Mouse (Mus musculus) lung, postnatal 0 days (tissue): ENCODE data around the gene Spc24. TPM values are rescaled to one million over a fixed set of nuclear protein-coding genes. Genes with fewer than 3 reads are reported as not detected.

Experiments used
- ATAC-seq: fragments of 200-750 bp; cut with Nextera tagmentation; 2 replicates; pipeline ENCODE4 v1.8.0; 2017; ENCODE audit warnings: moderate library complexity
- DNase-seq: peaks from one replicate; pipeline ENCODE4 v3.0.0-alpha.2; 2016; ENCODE audit warnings: low spot score
- H3K27ac ChIP-seq: fragments of 300-500 bp; sonication (generic); 2 replicates; pipeline ENCODE4 v1.5.1; 2014; ENCODE audit warnings: antibody characterized with exemption, mild to moderate bottlenecking, low read length, mixed read lengths
- H3K27me3 ChIP-seq: fragments of 300-500 bp; sonication (generic); replicated peaks from 2 replicates; pipeline ENCODE4 v1.6.1; 2014; ENCODE audit warnings: low read length, mixed read lengths; ENCODE audit not compliant: insufficient read depth
- H3K36me3 ChIP-seq: fragments of 300-500 bp; sonication (generic); 2 replicates; pipeline ENCODE4 v1.6.1; 2014; ENCODE audit warnings: low read length, mixed read lengths; ENCODE audit not compliant: insufficient read depth
- H3K4me1 ChIP-seq: fragments of 300-500 bp; sonication (generic); 2 replicates; pipeline ENCODE4 v1.6.1; 2014; ENCODE audit warnings: antibody characterized with exemption, low read depth, low read length, mixed read lengths; ENCODE audit not compliant: insufficient read depth
- H3K4me2 ChIP-seq: fragments of 300-500 bp; sonication (generic); replicated peaks from 2 replicates; pipeline ENCODE4 v1.6.1; 2014; ENCODE audit warnings: low read depth, mild to moderate bottlenecking, low read length, moderate library complexity, mixed read lengths
- H3K4me3 ChIP-seq: fragments of 300-500 bp; sonication (generic); 2 replicates; pipeline ENCODE4 v1.5.1; 2014; ENCODE audit warnings: low read depth, low read length
- H3K9ac ChIP-seq: fragments of 300-500 bp; sonication (generic); replicated peaks from 2 replicates; pipeline ENCODE4 v1.6.1; 2014; ENCODE audit warnings: low read depth, mild to moderate bottlenecking
- H3K9me3 ChIP-seq: fragments of 300-500 bp; sonication (generic); 2 replicates; pipeline ENCODE4 v1.6.1; 2016; ENCODE audit warnings: low read length, mixed read lengths
- CTCF ChIP-seq: IDR thresholded peaks from 2 replicates; pipeline ENCODE4 v1.5.1; 2016; ENCODE audit warnings: antibody characterized with exemption, mild to moderate bottlenecking
- EP300 ChIP-seq: IDR thresholded peaks from 2 replicates; pipeline ENCODE4 v1.6.1; 2016; ENCODE audit warnings: antibody characterized with exemption, mild to moderate bottlenecking, control low read depth
- WGBS: fragments of 180-500 bp; shearing (Covaris S2); extraction: QIAGEN DNeasy Blood & Tissue Kit; methylation state at CpG from one replicate; pipeline ENCODE4 v1.1.7; 2014; 5-methylcytosine and 5-hydroxymethylcytosine counted together
- polyA plus RNA-seq: library from polyadenylated mRNA; unstranded; fragments of >200 nt; fragmentation: Nextera tagmentation; extraction: Ambion mirVana; gene quantifications from 2 replicates; pipeline ENCODE4 v1.2.1, GENCODE M21; 2015

The Spc24 gene
- polyA plus RNA-seq, 1 experiment from 2014 or later, result 15.7 TPM

- Histone ChIP-seq H3K9ac (no peak overlapping the region), H3K36me3 (no peaks in the 10 kb centered on the region), H3K4me2 (no peak overlapping the region), H3K4me3 (no peak overlapping the region), H3K9me3 (no peaks in the 10 kb centered on the region), H3K27me3 (no peaks in the 10 kb centered on the region), H3K27ac (no peak overlapping the region), H3K4me1 (peaks cover 11% of the 10 kb centered on the region; the same call in 1 of the 2 replicates)
- 75% methylated on average over 7 of the region's 7 CpGs for WGBS
- TF ChIP-seq CTCF (no peak), EP300 (no peak)
- no peak for DNase-seq
- ATAC-seq, result no peak
These were observed 41.0 kb upstream of the Spc24 start for GRCm38 (mm10) chr9:21801121-21801520.

DNA sequence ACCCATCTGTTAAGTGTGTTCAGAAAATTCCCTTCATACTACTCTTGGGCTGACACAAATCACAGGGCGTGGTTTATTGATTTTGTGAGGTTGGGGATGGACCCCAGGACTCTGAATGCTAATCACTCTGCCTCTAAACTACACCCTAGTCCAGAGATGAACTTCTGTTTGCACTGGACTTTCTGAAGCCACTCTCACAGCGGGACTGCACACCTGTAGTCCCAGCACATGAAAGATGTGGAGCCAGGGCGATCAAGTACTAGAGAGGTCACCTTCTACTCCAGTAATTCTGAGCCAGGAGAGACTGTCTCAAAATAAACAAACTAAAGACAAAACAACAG is 38.9 kb upstream of the Spc24 start:
- H3K4me2 ChIP-seq, result peak overlapping the region; percentile 63
- 33% methylated on average over 3 of the region's 3 CpGs for WGBS
- no peaks in the 10 kb centered on the region for H3K27me3 ChIP-seq
- peak overlapping the region; percentile 91 for H3K27ac ChIP-seq
- no peak for DNase-seq
- TF ChIP-seq EP300, result no peak
- TF ChIP-seq CTCF, result no peak
- H3K4me3 ChIP-seq, result peak overlapping the region; percentile 76; the same call in 1 of the 2 replicates
- peaks cover 16% of the 10 kb centered on the region for H3K4me1 ChIP-seq
- H3K9ac ChIP-seq, result peak overlapping the region; percentile 90; the same call in 1 of the 2 replicates
- no peaks in the 10 kb centered on the region for H3K9me3 ChIP-seq
- no peak for ATAC-seq
- peaks cover 13% of the 10 kb centered on the region; the same call in 1 of the 2 replicates for H3K36me3 ChIP-seq

- H3K36me3 ChIP-seq, result peaks cover 13% of the 10 kb centered on the region; the same call in 1 of the 2 replicates
- ATAC-seq (peak; percentile 87), DNase-seq (peak; percentile 91)
- H3K9ac ChIP-seq, result peak within 1 kb of the TSS; percentile 90
- peaks cover 16% of the 10 kb centered on the region for H3K4me1 ChIP-seq
- H3K9me3 ChIP-seq, result no peaks in the 10 kb centered on the region
- under 1% methylated on average over 35 of the region's 52 CpGs for WGBS
- H3K27me3 ChIP-seq, result no peaks in the 10 kb centered on the region
- peak within 1 kb of the TSS; percentile 76 for H3K4me3 ChIP-seq
- peak within 1 kb of the TSS; percentile 91 for H3K27ac ChIP-seq
- TF ChIP-seq CTCF, result no peak
- no peak for TF ChIP-seq EP300
- peak within 1 kb of the TSS; percentile 63 for H3K4me2 ChIP-seq
These were observed 38.4 kb upstream of the Spc24 start, which contains the start of gene Kank2 for GRCm38 (mm10) chr9:21798345-21799009. Gene Kank2, minus strand, starts transcription at chr9:21798744.

GRCm38 (mm10) chr9:21797921-21798344 is 37.8 kb upstream of the Spc24 start:
- H3K4me2 ChIP-seq, result peak overlapping the region; percentile 63
- WGBS, result 2% methylated on average over 15 of the region's 26 CpGs
- H3K4me3 ChIP-seq, result peak overlapping the region; percentile 76
- H3K27me3 ChIP-seq, result no peaks in the 10 kb centered on the region
- ATAC-seq (peak; percentile 70), DNase-seq (peak; percentile 77)
- H3K4me1 ChIP-seq, result peaks cover 19% of the 10 kb centered on the region
- no peaks in the 10 kb centered on the region for H3K9me3 ChIP-seq
- H3K9ac ChIP-seq, result peak overlapping the region; percentile 90
- H3K27ac ChIP-seq, result peak overlapping the region; percentile 91
- TF ChIP-seq EP300 (no peak), CTCF (no peak)
- H3K36me3 ChIP-seq, result peaks cover 13% of the 10 kb centered on the region; the same call in 1 of the 2 replicates

DNA sequence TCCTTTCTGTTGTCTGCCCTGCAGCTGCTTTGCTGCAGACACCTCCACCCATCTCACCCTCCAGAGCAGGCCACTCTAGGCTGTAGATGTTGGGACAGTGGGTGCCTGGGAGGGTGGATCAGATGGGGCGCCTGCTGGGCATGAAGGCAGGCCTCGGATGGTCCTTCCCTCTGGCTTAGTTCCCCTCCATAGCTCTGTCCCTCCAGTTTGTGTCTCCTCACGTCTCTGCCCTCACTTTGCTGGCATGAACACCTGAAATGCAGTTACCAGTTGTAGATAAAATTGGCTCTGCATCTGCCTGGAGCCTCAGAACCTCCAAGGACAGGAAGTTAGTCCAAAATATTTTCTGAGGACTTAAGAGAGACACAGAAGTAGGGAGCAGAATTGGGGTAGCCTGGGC is 36.8 kb upstream of the Spc24 start:
- no peaks in the 10 kb centered on the region for H3K9me3 ChIP-seq
- ATAC-seq (no peak), DNase-seq (no peak)
- H3K4me2 ChIP-seq, result peak overlapping the region; percentile 63
- peak overlapping the region; percentile 76; the same call in 1 of the 2 replicates for H3K4me3 ChIP-seq
- 23% methylated on average over 3 of the region's 3 CpGs for WGBS
- H3K36me3 ChIP-seq, result peaks cover 16% of the 10 kb centered on the region; the same call in 1 of the 2 replicates
- TF ChIP-seq CTCF (no peak), EP300 (no peak)
- H3K9ac ChIP-seq, result peak overlapping the region; percentile 27; the same call in 1 of the 2 replicates
- peaks cover 26% of the 10 kb centered on the region for H3K4me1 ChIP-seq
- H3K27ac ChIP-seq, result peak overlapping the region; percentile 91
- no peaks in the 10 kb centered on the region for H3K27me3 ChIP-seq

GRCm38 (mm10) chr9:21796259-21796658 is 36.2 kb upstream of the Spc24 start:
- DNase-seq, result no peak
- Histone ChIP-seq H3K4me1 (peaks cover 33% of the 10 kb centered on the region), H3K9ac (peak overlapping the region; percentile 27; the same call in 1 of the 2 replicates), H3K4me2 (peak overlapping the region; percentile 63), H3K4me3 (peak overlapping the region; percentile 16; the same call in 1 of the 2 replicates), H3K27me3 (no peaks in the 10 kb centered on the region), H3K27ac (peak overlapping the region; percentile 54), H3K9me3 (no peaks in the 10 kb centered on the region), H3K36me3 (peaks cover 16% of the 10 kb centered on the region; the same call in 1 of the 2 replicates)
- 16% methylated on average over 3 of the region's 3 CpGs for WGBS
- TF ChIP-seq CTCF, result no peak
- no peak for TF ChIP-seq EP300
- no peak for ATAC-seq
